Mouse (Mus musculus) C2C12 (cell line): Measurements from ENCODE around the gene Bcr.

ENCODE experiments used
- CTCF ChIP-seq: IDR thresholded peaks from one replicate; pipeline ENCODE4 v1.5.1; 2011; ENCODE audit not compliant: control insufficient read depth, insufficient read depth, insufficient read length
- MAX ChIP-seq: IDR thresholded peaks from one replicate; pipeline ENCODE4 v1.6.1; 2011; ENCODE audit warnings: mild to moderate bottlenecking, control low read depth

DNA sequence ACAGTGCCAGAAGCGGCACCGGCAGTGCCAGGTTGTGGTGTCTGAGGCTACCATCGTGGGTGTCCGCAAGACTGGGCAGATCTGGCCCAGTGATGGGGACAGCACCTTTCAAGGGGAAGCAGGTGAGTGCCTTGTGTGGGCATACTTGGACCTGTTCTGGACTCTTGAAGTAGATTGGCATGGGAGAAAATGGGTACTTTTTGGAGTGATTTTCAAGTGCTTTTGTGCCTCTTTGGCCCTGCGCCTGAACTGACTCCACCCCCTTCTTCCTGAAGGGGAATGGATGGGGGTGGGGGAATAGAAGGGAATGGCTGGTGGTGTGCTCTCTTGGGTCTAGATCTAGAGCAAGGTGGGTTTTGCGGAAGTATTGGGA lies 1.8 kb downstream of the Bcr start:
- no peak for TF ChIP-seq MAX
- no peak for TF ChIP-seq CTCF
